1 mouse cellular context compared by ENCODE assay signal in the genomic region with DNA sequence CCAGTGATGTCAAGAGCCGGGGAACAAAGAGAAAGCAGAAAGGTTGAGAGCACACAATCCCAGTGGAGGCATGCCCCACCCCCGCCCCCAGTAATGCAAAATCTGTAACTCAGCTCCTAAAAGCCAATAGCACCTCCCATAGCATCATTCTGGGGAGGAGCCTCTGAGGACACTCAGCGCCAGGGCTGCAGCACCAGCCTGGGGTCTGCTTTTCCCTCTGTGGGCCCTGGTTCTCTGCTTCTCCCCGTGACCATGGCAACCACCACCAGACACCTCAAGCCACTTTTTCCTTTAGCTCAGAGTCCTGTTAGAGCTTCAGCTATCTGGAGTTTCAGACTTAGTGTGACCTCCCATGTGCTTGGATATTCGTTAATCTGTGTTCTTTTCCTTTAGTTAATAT.
TF ChIP-seq lines count a peak whose summit lies in the region.

No protein-coding gene starts in this region.

TF ChIP-seq in CH12.LX, 34 proteins besides CTCF, POLR2A, EP300 and RAD21:
- TF ChIP-seq CHD2 (IDR thresholded peaks at IDR 0.05; ENCODE audit: low read length) (no peak), NELFE (IDR thresholded peaks at IDR 0.05; ENCODE audit: low read depth, low read length) (no peak), ETS1 (conservative IDR thresholded peaks at IDR 0.05; ENCODE audit: low read depth, low read length) (no peak), TCF12 (IDR thresholded peaks at IDR 0.05; ENCODE audit: low read depth, low read length) (no peak), NRF1 (IDR thresholded peaks at IDR 0.05; ENCODE audit: low read depth, low read length) (no peak), IRF4 (IDR thresholded peaks at IDR 0.05; ENCODE audit: low read depth, low read length) (no peak), ZNF384 (IDR thresholded peaks at IDR 0.05; ENCODE audit: low read depth, low read length) (no peak), E2F4 (IDR thresholded peaks at IDR 0.05; ENCODE audit: insufficient replicate concordance, low read depth, low read length) (no peak), PAX5 (IDR thresholded peaks at IDR 0.05; ENCODE audit: low read length) (no peak), MXI1 (IDR thresholded peaks at IDR 0.05; ENCODE audit: low read depth, low read length) (no peak), POLR2AphosphoS2 (IDR thresholded peaks at IDR 0.05; ENCODE audit: low read depth, low read length) (no peak), USF2 (conservative IDR thresholded peaks at IDR 0.05; ENCODE audit: low read depth, low read length) (no peak), KAT2A (IDR thresholded peaks at IDR 0.05; ENCODE audit: insufficient replicate concordance, low read length) (no peak), UBTF (IDR thresholded peaks at IDR 0.05; ENCODE audit: low read depth, low read length) (no peak), SIN3A (IDR thresholded peaks at IDR 0.05; ENCODE audit: low read length) (no peak), ZKSCAN1 (IDR thresholded peaks at IDR 0.05; ENCODE audit: borderline replicate concordance, low read depth, low read length) (no peak), CHD1 (IDR thresholded peaks at IDR 0.05; ENCODE audit: low read depth, low read length) (no peak)
